Mouse (Mus musculus): ENCODE measurements around the gene Cxcl16.

- TF ChIP-seq GATA1 (IDR thresholded peaks at IDR 0.05; ENCODE audit: low read length) (no peak), TAL1 (IDR thresholded peaks at IDR 0.05; ENCODE audit: low read length) (no peak)
These were observed at the start of gene Cxcl16 for GRCm38 (mm10) chr11:70459601-70460101.

All from erythroblast, embryonic 14.5 days (primary cell).